Mouse (Mus musculus): ENCODE data around the gene Glt28d2.
"Not testable (repeated sequence)": the region's sequence is repeated elsewhere in the genome, so short reads cannot be mapped to it uniquely, and the experiment has no call there.

Glt28d2 gene

GRCm38 (mm10) chr3:85887239-85887827 lies at the start of gene Glt28d2, which contains the start of gene Gm37240:
TSS of gene Glt28d2 (minus strand) at chr3:85887516.
TSS of gene Gm37240 (minus strand) at chr3:85887518.
- DNase-seq (ENCODE audit: low spot score): peak; percentile 85

GRCm38 (mm10) chr3:85933586-85933985 lies 46.3 kb upstream of the Glt28d2 start:
- DNase-seq (ENCODE audit: low spot score): no peak

DNA sequence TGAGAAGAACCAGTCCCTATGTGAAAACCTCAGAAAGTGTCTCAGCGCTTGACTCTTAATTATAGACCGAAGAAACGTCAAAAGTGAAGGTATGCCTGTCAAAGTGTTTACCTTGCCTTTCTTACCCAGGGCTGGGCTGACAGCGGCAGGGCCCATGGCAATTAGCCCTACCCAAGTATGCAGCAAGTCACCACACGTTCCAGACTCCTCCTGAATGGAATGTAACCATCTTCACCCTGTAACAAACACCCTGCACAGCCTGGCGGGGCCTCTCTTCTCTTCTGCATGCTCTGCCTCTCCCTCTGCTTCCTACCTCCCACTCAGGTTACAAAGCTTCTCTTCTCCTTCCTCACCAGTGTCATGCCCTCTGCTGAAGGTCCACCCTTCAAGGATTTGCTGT lies 44.5 kb upstream of the Glt28d2 start:
- DNase-seq (ENCODE audit: low spot score): no peak

- DNase-seq (ENCODE audit: low spot score): no peak
Observed at GRCm38 (mm10) chr3:85930671-85931255, 43.4 kb upstream of the Glt28d2 start.

- DNase-seq (ENCODE audit: low spot score): no peak
Observed at GRCm38 (mm10) chr3:85929711-85930110, 42.4 kb upstream of the Glt28d2 start.

- DNase-seq (ENCODE audit: low spot score): no peak
Observed at GRCm38 (mm10) chr3:85928140-85928611, 40.9 kb upstream of the Glt28d2 start.

DNA sequence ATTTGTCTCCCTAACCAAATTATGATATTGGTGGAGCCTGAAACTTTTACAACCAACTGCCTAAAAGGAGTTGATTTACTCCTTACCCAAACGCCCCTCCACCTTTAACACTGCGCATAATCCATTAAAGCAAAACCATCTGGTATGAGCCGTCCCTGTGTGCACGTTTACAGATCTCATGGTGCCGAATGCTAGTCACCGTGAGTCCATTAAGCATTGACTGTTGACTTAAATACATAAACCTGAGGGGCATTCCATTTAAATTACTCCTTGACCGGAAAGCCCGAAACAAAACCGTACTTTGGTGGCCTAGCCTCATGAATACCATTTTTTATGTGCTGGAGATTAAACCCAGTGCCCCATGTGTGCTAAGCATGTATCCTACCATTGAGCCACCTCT lies 40.0 kb upstream of the Glt28d2 start:
- DNase-seq (ENCODE audit: low spot score): no peak

- peak; percentile 49 for DNase-seq (ENCODE audit: low spot score)
Observed at GRCm38 (mm10) chr3:85923954-85924945, 36.9 kb upstream of the Glt28d2 start.

DNA sequence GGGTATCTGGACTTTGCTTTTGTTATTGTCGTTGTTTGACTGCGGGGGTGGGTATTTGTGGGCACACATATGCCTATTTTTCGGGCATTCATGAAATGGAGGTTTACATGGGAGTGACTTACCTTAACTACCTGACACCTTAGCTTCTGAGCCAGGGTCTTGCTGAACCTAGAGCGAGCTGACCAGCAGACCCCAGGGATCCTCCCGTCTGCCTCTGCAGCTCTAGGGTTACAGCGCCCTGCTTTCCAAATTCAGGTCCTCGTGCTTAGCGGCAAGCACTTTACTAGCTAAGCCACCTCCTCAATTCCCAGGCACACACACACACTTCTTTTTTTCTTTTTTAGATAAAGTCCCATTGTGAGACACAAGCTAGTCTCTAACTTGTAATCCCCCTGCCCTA lies 36.0 kb upstream of the Glt28d2 start:
- no peak for DNase-seq (ENCODE audit: low spot score)

DNA sequence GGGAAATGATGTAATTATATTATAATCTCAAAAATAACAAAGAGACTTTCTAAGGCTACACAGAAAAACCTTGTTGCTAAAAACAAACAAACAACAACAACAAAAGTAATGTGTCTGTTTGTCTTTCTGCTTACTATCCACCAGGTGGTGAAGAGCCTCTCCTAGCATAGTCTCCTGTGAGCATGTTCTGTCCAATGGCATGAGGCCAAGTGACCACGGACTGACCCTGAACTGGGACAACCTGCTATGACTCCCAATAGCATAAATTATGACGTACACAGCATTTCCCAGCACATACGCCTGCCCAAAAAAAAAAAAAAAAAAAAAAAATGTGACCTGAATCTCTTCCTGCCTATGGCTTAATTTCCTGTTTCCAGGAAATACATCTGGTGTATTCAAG lies 35.0 kb upstream of the Glt28d2 start:
- no peak for DNase-seq (ENCODE audit: low spot score)

- DNase-seq (ENCODE audit: low spot score): not testable (repeated sequence)
Observed at GRCm38 (mm10) chr3:85920671-85921070, 33.4 kb upstream of the Glt28d2 start.

GRCm38 (mm10) chr3:85917600-85917999 lies 30.3 kb upstream of the Glt28d2 start:
- DNase-seq (ENCODE audit: low spot score): peak; percentile 11

DNA sequence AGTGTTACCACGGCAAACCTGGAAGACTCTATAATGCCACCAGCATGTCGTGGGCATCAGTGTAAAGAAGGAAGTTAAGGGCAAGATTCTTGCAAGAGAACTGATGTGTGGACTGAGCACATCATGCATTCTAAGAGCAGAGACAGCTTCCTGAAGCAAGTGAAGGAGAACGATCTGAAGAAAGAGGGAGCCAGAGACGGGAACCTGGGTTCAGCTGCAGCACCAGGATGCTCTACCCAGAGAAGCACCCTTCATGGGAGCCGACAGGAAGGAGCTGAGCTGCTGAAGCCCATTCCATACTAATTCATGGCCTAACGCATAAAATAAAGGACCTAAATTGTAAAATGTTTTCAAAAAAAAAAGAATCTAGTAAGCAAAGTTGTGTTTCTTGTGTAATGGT lies 27.5 kb upstream of the Glt28d2 start:
- DNase-seq (ENCODE audit: low spot score): no peak

GRCm38 (mm10) chr3:85907136-85907535 lies 19.8 kb upstream of the Glt28d2 start:
- DNase-seq (ENCODE audit: low spot score): no peak

- no peak for DNase-seq (ENCODE audit: low spot score)
Observed at GRCm38 (mm10) chr3:85904371-85904770, 17.1 kb upstream of the Glt28d2 start.

- no peak for DNase-seq (ENCODE audit: low spot score)
Observed at GRCm38 (mm10) chr3:85895020-85895419, 7.7 kb upstream of the Glt28d2 start.

DNA sequence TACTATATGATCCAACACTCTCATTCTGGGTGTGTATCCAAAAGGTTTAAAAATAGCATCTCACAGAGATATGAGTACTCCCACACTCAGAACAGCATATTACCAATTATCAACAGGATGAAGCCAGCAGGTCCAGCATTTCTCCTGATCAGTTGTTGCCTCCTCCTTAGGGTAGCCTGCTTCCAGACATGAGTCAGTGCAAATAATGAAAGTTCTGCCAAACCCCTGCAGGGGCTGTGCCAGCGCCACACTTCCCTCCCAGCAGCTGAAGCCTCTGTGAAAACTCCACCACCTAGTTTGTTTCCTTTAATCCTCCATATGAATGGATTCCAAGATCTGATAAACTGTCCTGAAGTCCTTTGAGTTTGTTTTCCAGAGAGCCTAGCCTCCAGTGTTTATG lies 4.3 kb upstream of the Glt28d2 start:
- no peak for DNase-seq (ENCODE audit: low spot score)

DNA sequence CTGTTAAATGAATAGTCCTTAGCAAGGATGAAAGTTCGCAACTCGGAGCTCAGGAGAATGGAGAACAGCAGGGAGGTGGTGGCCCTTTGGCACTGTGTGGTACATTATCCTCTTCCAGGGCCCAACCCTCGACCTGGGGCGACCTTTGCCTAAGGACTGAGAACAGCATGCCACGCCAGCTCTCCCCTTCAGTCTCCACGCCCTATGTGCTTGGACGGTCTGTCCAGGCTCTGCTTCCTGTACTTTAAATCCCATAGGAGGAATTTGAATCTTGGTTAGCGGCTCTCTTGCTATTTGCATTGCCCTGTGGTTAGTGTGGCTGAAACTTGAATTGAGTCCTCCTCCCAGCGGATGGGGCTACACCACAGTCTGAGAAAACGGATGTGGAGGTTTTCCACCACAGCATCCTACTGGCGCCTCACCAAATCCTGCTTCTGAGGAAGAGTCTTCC lies 930 bp upstream of the Glt28d2 start:
- DNase-seq (ENCODE audit: low spot score): peak; percentile 3

DNA sequence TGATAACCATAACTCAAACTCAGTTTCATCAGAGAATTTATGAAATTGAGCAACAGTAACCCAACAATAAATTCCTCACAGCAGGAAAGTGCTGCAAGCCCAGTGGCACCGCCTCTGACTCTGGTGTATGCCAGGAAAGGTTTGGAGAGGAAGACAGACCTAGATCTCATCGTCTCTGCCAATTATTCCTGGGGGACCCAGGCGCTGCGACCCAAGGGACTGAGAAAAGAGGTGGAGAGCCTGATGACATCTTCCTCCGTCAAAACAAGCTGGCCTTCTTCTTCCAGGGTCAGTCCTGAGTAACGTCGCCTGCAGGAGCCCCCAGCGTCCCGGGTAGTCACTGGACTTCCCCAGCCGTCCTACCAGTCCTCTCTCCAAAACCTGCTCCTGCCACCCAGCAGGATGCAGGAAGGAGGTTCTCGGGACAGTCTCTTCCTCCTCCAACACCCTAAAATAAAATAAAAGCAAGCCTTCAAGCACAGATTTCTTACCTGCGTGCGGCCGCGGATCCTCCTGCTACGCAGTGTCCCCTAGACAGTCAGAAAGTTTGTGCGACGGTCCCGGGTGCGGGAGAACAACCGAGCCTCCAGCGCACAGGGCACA lies 579 bp downstream of the Glt28d2 start:
- no peak for DNase-seq (ENCODE audit: low spot score)

DNA sequence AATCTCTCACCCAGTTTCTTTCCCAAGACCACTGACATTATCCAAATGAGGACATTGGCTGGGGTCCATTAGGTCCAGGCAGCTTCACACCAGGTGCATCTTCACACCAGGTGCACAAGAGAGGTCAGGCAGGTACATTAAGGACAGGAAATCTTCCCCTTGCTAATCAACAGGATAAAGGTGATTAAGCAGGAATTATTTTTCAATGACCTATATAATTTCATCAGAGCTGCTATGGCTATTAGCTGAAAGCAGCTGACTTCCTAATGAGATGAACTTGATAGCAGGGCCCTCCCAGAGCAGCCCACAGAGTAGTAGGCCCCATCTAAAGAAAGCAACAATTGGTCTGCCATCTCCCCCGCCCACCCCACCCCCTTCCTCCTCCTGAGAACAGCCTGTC lies 1.4 kb downstream of the Glt28d2 start:
- DNase-seq (ENCODE audit: low spot score): no peak

DNA sequence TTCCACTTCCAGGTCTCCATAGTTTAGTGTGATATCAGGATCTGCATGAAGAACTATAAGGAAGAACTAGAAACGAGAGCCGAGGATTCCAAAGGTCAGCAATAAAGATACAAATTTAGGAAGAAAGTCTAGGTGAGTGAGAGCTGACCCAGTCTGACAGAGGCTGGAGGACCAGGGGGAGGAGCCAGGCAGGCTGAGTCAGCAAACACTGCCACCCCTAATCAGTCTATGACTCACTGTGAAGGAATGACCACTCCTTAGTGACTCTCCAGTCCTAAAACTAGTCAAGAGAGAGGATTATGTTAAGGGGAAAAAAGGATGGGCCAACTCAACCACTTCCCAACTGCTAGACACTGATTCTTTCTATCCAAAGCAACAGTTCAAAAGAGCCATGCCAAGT lies 6.6 kb downstream of the Glt28d2 start:
- no peak for DNase-seq (ENCODE audit: low spot score)

DNA sequence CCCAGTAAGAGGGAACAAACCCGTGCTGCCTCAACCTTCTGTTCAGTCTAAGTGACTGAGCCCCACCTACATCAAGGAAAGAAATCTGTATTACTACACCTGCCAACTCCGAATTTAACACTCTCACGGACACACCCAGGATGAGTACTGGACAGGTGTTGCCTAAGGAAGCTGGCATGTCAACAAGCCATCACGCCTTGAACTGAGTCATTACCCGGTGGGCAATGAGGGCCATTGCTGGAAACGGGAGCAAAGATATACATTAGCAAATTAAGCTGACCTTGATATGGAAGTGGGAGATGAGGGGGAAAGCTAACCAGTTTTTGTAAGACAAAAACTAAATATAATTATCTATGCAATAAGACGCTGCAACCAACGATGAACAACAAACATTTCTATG lies 7.2 kb downstream of the Glt28d2 start:
- no peak for DNase-seq (ENCODE audit: low spot score)
